Mouse (Mus musculus): ENCODE results near the gene Gm3460.
"Not testable (repeated sequence)": the region's sequence is repeated elsewhere in the genome, so short reads cannot be mapped to it uniquely, and the experiment has no call there.

The Gm3460 gene

GRCm38 (mm10) chr14:6622318-6622717, at the start of gene Gm3460:
Gene Gm3460 (minus strand): TSS chr14:6622418.
- DNase-seq = not testable (repeated sequence)

- DNase-seq = not testable (repeated sequence)
Observed at GRCm38 (mm10) chr14:6606436-6606835, 15.8 kb downstream of the Gm3460 start.

DNA sequence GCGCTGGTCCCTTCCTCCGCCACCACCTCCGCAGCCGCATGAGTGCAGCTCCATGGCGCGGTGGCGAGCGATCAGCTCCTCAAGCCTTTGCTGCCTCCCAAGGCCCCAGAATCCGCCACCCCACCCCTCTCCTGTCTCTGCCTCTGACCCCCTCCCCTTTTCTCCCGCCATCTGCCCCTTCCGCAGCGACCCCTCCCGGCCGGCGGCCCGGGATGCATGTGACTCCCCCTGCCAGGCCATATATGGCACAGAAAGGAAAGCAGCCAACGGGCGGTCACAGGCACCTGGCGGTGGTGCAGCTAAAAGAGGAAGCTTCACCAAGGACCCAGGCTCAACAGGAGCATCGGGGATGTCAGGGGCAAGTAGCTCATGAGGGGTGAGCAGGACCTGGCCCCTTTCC, 17.2 kb downstream of the Gm3460 start:
- DNase-seq = not testable (repeated sequence)

DNA sequence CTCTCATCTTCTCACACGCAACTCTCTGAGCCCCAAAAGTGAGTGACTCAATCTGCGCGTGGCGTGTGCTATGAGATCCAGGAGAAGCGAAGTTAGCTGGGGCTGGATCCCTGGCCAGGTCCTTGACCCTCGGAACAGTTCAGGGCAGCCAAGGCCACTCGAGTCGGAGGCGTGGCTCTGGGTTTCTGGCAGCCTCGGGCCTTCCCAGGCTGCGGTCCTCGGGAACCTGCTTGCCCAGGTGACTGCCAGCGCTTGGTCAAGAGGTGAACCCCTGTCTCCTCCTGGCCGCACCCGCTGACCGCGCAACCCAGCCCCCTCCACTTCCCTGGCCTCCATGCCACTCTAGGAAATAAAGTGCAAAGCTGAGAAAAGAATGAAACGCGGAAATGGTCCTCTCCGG, 17.7 kb downstream of the Gm3460 start:
- not testable (repeated sequence) for DNase-seq

DNA sequence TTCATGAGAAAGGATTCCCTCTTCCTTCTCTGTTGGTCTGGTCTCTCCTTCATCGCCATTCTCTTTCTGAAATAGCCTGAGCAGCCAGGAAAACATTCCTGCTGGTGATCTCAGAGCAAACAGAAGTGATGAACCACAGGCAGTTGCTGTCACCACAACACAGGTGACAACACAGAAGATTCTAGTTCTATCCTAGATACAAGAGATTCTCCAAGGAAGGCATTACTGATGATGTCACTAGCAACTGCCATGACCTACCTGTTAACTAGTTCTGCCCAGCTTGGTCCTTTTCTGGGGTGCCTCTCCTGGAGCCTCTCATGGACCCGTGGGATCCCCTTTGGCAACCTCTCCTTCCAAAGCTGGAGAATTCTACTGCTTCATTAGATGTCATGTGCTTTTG, 31.7 kb downstream of the Gm3460 start, which contains the start of gene Gm3629:
Gm3629 (minus strand) TSS at position 101 of the 400 bp plus-strand sequence.
- DNase-seq = not testable (repeated sequence)
